Mouse (Mus musculus): ENCODE measurements around the gene Il1rl2. TPM values are rescaled to one million over a fixed set of nuclear protein-coding genes. Genes with fewer than 3 reads are reported as not detected.

Gene Il1rl2
- total and polyA plus RNA-seq, 2 experiments from 2014 or later: 2.3 to 9.4 TPM

DNA sequence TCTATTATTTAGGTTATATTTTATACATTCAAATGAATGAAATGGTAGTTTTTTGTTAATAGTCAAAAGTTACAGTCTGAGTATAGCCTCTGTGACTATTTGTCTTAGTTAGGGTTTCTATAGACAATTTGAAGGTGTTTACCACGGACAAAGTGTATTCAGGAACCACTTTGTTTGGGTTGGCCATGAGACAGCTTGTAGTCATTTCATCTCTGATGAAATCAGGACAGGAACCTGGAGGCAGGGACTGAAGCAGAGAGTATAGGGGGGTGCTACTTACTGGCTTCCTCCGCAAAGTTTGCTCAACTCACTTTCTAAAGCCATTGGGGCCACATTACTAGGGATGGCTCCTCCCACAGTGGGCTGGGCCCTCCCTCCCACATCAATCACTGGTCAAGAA is 12.8 kb upstream of the Il1rl2 start:
- WGBS: 75% methylated on average over 2 of the region's 2 CpGs
- no peak overlapping the region for H3K4me2 ChIP-seq (ENCODE audit: low read depth, low read length)
- no peaks in the 10 kb centered on the region for H3K9me3 ChIP-seq (replicated peaks; ENCODE audit: control insufficient read depth, low read length)
- DNase-seq (ENCODE audit: low spot score) (no peak), ATAC-seq (ENCODE audit: insufficient read depth, low read depth) (no peak)
- H3K4me3 ChIP-seq (ENCODE audit: low read depth, low read length): no peak overlapping the region
- TF ChIP-seq EP300 (IDR thresholded peaks at IDR 0.05; ENCODE audit: low read depth) (no peak), CTCF (IDR thresholded peaks at IDR 0.05; ENCODE audit: low read depth) (no peak)
- no peak overlapping the region for H3K9ac ChIP-seq (replicated peaks; ENCODE audit: low read depth, low read length)
- peaks cover 17% of the 10 kb centered on the region for H3K36me3 ChIP-seq (replicated peaks; ENCODE audit: control insufficient read depth, insufficient read depth, low read length)
- no peaks in the 10 kb centered on the region for H3K27me3 ChIP-seq (ENCODE audit: control insufficient read depth, insufficient read depth, low read length)
- no peaks in the 10 kb centered on the region for H3K4me1 ChIP-seq (ENCODE audit: control insufficient read depth, insufficient read depth)
- H3K27ac ChIP-seq (ENCODE audit: low read depth): no peak overlapping the region

DNA sequence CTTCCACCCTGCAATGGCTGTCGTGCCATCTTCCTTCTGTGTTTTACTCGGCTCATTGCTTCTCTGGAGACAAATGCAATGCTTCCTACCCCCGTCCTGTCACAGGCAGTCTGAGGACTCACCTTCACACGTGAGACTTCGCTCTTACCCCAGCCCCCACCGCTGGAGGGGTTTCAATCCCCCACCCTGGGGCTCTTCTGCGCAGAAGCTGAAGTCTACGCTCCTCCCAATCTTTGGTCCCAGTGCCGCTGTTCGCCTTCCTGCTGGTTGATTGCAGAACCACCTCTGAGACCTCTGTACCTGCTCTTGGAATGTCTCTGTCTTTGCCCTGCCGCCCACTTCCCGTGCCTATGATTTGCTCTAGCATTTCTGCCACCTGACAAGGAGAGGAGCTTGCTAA is 10.4 kb upstream of the Il1rl2 start:
- H3K27ac ChIP-seq (ENCODE audit: low read depth): no peak overlapping the region
- H3K9ac ChIP-seq (replicated peaks; ENCODE audit: low read depth, low read length): no peak overlapping the region
- TF ChIP-seq EP300 (IDR thresholded peaks at IDR 0.05; ENCODE audit: low read depth): no peak
- TF ChIP-seq CTCF (IDR thresholded peaks at IDR 0.05; ENCODE audit: low read depth): no peak
- H3K27me3 ChIP-seq (ENCODE audit: control insufficient read depth, insufficient read depth, low read length): no peaks in the 10 kb centered on the region
- 81% methylated on average over 12 of the region's 12 CpGs for WGBS
- peaks cover 17% of the 10 kb centered on the region for H3K36me3 ChIP-seq (replicated peaks; ENCODE audit: control insufficient read depth, insufficient read depth, low read length)
- H3K4me1 ChIP-seq (ENCODE audit: control insufficient read depth, insufficient read depth): no peaks in the 10 kb centered on the region
- no peaks in the 10 kb centered on the region for H3K9me3 ChIP-seq (replicated peaks; ENCODE audit: control insufficient read depth, low read length)
- no peak for DNase-seq (ENCODE audit: low spot score)
- no peak for ATAC-seq (ENCODE audit: insufficient read depth, low read depth)
- no peak overlapping the region for H3K4me3 ChIP-seq (ENCODE audit: low read depth, low read length)
- no peak overlapping the region for H3K4me2 ChIP-seq (ENCODE audit: low read depth, low read length)

DNA sequence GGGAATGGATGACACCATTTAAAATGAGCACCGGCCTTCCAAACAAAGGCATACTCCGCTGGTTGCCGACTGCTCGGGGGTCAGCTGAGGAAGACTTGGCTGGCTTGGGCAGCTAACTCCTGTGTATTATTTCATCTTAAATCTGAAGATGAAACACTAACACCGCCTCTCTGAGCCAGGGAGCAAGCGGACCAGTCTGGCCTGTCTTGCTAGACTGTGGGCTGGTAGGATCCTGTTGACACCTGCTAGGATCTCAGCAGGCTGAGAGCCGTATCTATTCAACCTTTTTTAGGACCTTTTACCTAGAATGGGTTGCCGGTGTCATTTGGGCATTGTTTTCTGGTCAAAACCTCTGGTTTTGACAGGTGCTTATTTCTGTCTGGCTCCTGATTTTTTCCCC is 6.8 kb upstream of the Il1rl2 start:
- Histone ChIP-seq H3K4me1 (ENCODE audit: control insufficient read depth, insufficient read depth) (no peaks in the 10 kb centered on the region), H3K27me3 (ENCODE audit: control insufficient read depth, insufficient read depth, low read length) (no peaks in the 10 kb centered on the region), H3K27ac (ENCODE audit: low read depth) (no peak overlapping the region), H3K4me2 (ENCODE audit: low read depth, low read length) (no peak overlapping the region), H3K9ac (replicated peaks; ENCODE audit: low read depth, low read length) (no peak overlapping the region), H3K4me3 (ENCODE audit: low read depth, low read length) (no peak overlapping the region), H3K9me3 (replicated peaks; ENCODE audit: control insufficient read depth, low read length) (no peaks in the 10 kb centered on the region), H3K36me3 (replicated peaks; ENCODE audit: control insufficient read depth, insufficient read depth, low read length) (peaks cover 13% of the 10 kb centered on the region)
- DNase-seq (ENCODE audit: low spot score): no peak
- no peak for ATAC-seq (ENCODE audit: insufficient read depth, low read depth)
- TF ChIP-seq EP300 (IDR thresholded peaks at IDR 0.05; ENCODE audit: low read depth): no peak
- WGBS: 87% methylated on average over 8 of the region's 8 CpGs

DNA sequence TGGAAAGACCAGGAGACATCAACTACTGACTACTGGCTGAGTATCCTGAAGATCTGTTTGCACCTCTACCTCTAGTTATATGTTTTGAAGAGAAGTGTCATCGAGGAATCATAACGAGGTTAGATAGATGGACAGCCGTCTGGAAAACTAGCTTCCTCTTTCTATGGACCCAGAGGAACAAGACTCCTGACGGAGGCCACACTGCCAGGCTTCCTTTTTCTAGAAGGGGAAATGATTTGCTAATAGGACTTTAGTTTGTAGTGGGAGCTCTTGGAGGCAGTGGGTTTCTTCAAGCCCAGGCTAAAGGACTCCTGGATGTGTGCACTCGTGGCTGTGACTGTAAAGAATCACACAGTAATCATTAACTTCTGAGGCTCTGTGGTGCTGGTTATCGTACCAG is 2.6 kb upstream of the Il1rl2 start:
- 71% methylated on average over 6 of the region's 6 CpGs for WGBS
- H3K9ac ChIP-seq (replicated peaks; ENCODE audit: low read depth, low read length): no peak overlapping the region
- TF ChIP-seq CTCF (IDR thresholded peaks at IDR 0.05; ENCODE audit: low read depth) (no peak), EP300 (IDR thresholded peaks at IDR 0.05; ENCODE audit: low read depth) (no peak)

DNA sequence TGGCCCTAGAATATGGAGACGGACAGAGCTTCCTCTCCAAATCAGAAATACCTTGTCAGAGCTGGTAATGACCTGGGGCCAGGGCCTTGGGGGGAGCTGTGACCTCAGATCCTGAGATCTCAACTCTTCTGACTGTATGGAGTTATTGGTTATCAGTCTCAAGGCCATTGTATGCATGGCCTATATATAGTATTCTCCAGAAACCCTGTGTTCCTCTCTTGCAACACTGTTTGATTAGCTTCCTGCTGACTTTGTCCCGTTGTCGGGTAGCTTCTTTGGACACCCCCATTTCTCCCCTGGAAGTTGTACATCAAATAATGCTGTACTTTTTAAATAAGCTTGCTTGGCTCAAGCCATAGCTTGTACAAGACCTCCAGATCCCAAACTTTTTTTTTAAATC is 1.9 kb upstream of the Il1rl2 start:
- ATAC-seq (ENCODE audit: insufficient read depth, low read depth) (no peak), DNase-seq (ENCODE audit: low spot score) (no peak)
- H3K27me3 ChIP-seq (ENCODE audit: control insufficient read depth, insufficient read depth, low read length): peaks cover 19% of the 10 kb centered on the region
- no peaks in the 10 kb centered on the region for H3K9me3 ChIP-seq (replicated peaks; ENCODE audit: control insufficient read depth, low read length)
- H3K36me3 ChIP-seq (replicated peaks; ENCODE audit: control insufficient read depth, insufficient read depth, low read length): no peaks in the 10 kb centered on the region
- peaks cover 10% of the 10 kb centered on the region; the same call in 1 of the 2 replicates for H3K4me1 ChIP-seq (ENCODE audit: control insufficient read depth, insufficient read depth)
- TF ChIP-seq CTCF (IDR thresholded peaks at IDR 0.05; ENCODE audit: low read depth) (no peak), EP300 (IDR thresholded peaks at IDR 0.05; ENCODE audit: low read depth) (no peak)
- no peak overlapping the region for H3K4me2 ChIP-seq (ENCODE audit: low read depth, low read length)
- WGBS: 73% methylated on average over 3 of the region's 3 CpGs
- H3K27ac ChIP-seq (ENCODE audit: low read depth): no peak overlapping the region
- no peak overlapping the region for H3K4me3 ChIP-seq (ENCODE audit: low read depth, low read length)
- no peak overlapping the region for H3K9ac ChIP-seq (replicated peaks; ENCODE audit: low read depth, low read length)

More for the DNA sequence above, 2.6 kb upstream of the Il1rl2 start:
- no peak overlapping the region for H3K4me2 ChIP-seq (ENCODE audit: low read depth, low read length)
- H3K4me1 ChIP-seq (ENCODE audit: control insufficient read depth, insufficient read depth): peaks cover 10% of the 10 kb centered on the region; the same call in 1 of the 2 replicates
- no peaks in the 10 kb centered on the region for H3K36me3 ChIP-seq (replicated peaks; ENCODE audit: control insufficient read depth, insufficient read depth, low read length)
- ATAC-seq (ENCODE audit: insufficient read depth, low read depth): no peak
- H3K27ac ChIP-seq (ENCODE audit: low read depth): no peak overlapping the region
- no peak for DNase-seq (ENCODE audit: low spot score)
- H3K27me3 ChIP-seq (ENCODE audit: control insufficient read depth, insufficient read depth, low read length): peaks cover 17% of the 10 kb centered on the region
- H3K9me3 ChIP-seq (replicated peaks; ENCODE audit: control insufficient read depth, low read length): no peaks in the 10 kb centered on the region
- H3K4me3 ChIP-seq (ENCODE audit: low read depth, low read length): no peak overlapping the region

DNA sequence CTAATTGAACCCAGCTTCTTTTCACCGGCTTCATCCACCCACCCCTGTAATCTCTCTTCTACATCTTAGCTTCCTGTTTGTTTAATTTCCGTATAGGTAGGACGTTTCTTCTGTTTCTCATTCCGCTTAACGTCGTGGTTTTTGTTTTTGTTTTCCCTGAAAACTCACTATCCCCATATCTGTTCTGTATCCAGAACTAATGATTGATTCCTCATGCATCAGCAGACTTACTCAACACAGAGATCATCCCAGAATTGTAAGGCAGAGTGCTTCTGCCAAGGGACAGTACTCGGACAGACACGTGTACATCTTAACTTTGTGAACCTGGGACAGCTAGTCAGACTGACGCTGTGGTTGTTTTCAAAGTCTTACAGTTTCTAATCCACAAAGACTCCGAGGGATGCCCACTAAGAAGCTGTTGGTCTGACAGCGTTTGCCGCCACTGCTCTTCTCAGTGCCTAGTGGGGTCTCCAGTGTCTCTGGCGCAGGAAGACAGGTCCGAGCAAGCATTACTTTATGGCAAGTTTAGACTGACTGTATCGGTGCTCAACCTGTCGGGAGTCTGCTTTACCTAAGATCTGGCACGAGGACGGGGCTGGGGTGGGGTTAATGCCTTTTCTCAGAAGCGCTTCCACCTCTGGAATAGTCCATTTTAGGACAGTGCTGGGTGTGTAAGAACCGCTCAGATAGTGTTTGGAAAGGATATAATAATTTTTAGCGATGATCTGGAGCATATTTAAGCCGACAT is 719 bp downstream of the Il1rl2 start:
- Histone ChIP-seq H3K4me2 (ENCODE audit: low read depth, low read length) (peak overlapping the region; percentile 72), H3K4me1 (ENCODE audit: control insufficient read depth, insufficient read depth) (peaks cover 10% of the 10 kb centered on the region; the same call in 1 of the 2 replicates), H3K36me3 (replicated peaks; ENCODE audit: control insufficient read depth, insufficient read depth, low read length) (no peaks in the 10 kb centered on the region), H3K9ac (replicated peaks; ENCODE audit: low read depth, low read length) (peak overlapping the region; percentile 43), H3K9me3 (replicated peaks; ENCODE audit: control insufficient read depth, low read length) (no peaks in the 10 kb centered on the region), H3K27ac (ENCODE audit: low read depth) (no peak overlapping the region), H3K4me3 (ENCODE audit: low read depth, low read length) (peak overlapping the region; percentile 56), H3K27me3 (ENCODE audit: control insufficient read depth, insufficient read depth, low read length) (peaks cover 19% of the 10 kb centered on the region)
- ATAC-seq (ENCODE audit: insufficient read depth, low read depth) (no peak), DNase-seq (ENCODE audit: low spot score) (no peak)
- TF ChIP-seq CTCF (IDR thresholded peaks at IDR 0.05; ENCODE audit: low read depth) (no peak), EP300 (IDR thresholded peaks at IDR 0.05; ENCODE audit: low read depth) (no peak)
- 6% methylated on average over 22 of the region's 22 CpGs for WGBS

All from heart, postnatal 0 days (tissue).